Mouse (Mus musculus) lung, adult 2 months (tissue): ENCODE data around the gene Alk.

Source experiments
- CTCF ChIP-seq: fragments of 200-500 bp; IDR thresholded peaks from 2 replicates; pipeline ENCODE4 v1.5.1; 2011; ENCODE audit warnings: mild to moderate bottlenecking, low read length, control low read depth; ENCODE audit not compliant: insufficient read depth
- POLR2A ChIP-seq: fragments of 200-500 bp; IDR thresholded peaks from 2 replicates; pipeline ENCODE4 v1.6.1; 2011; ENCODE audit warnings: low read depth, mild to moderate bottlenecking, control low read depth, low read length, borderline replicate concordance; ENCODE audit errors: extremely low read depth

- TF ChIP-seq CTCF (no peak), POLR2A (no peak)
Measured at GRCm38 (mm10) chr17:72648607-72649217, 44.3 kb upstream of the Alk start.
